Mouse (Mus musculus) urinary bladder, adult 18-20 months (tissue): ENCODE measurements at regions not wholly inside any gene's neighbourhood (a gene's known extent, or its start where the extent isn't known, plus 50 kb on each side); places are given as distances from the start of the nearest gene placed in this dataset.

Source experiments
- DNase-seq, 2 experiments: peaks; one replicate each; pipeline ENCODE4 v3.0.0; 2022; ENCODE audit warnings: low spot score in 2 of 2, mixed read lengths in 2 of 2

- no peak for DNase-seq
Observed at GRCm38 (mm10) chr13:114672411-114672810, 145.6 kb upstream of the Mocs2 start.

GRCm38 (mm10) chr13:114679703-114680378 is 138.2 kb upstream of the Mocs2 start:
- no peak for DNase-seq

DNA sequence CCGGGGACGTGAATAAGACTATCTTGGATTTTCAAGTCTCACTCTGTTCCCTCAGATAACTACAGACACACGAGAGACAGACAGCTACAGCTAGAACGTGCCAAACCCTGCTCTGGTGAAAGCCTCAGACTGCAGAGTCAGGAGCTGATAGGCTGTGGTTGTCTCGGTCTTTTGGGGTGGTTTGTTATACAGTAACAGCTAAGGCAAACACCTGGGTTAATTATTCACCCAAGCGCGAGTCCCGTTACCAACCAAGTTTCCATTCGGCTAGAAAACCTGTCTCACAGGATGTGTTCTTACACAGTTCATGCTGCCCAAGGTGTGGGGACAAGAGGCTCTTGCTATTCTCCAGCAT is 137.7 kb upstream of the Mocs2 start:
- DNase-seq, result peak; percentile 16 to 42

GRCm38 (mm10) chr13:114681196-114681595 is 136.8 kb upstream of the Mocs2 start:
- DNase-seq, result peak in 1 of 2 experiments; percentile 22

- no peak for DNase-seq
Observed at GRCm38 (mm10) chr13:114681887-114682286, 136.1 kb upstream of the Mocs2 start.

GRCm38 (mm10) chr13:114682891-114683290 is 135.1 kb upstream of the Mocs2 start:
- DNase-seq, result no peak

DNA sequence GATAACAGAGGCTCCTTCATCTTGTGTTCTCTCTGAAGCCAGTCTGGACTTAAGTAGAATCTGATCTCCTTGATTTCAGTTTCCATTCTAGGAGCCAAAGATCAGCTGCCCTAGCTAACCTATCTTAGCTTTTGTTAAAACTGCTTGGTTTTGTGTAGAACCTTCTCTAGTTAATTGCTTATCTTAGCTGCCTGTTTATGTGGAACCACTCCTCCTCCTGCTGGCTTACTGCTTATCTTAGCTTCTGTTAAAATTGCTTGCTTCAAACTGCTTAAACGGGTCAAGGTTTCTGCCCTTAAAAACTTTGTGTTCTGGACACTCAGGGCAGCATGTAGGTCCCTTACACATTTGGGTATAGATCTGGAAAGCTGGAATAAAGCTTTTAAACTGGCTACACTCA is 133.7 kb upstream of the Mocs2 start:
- no peak for DNase-seq

DNA sequence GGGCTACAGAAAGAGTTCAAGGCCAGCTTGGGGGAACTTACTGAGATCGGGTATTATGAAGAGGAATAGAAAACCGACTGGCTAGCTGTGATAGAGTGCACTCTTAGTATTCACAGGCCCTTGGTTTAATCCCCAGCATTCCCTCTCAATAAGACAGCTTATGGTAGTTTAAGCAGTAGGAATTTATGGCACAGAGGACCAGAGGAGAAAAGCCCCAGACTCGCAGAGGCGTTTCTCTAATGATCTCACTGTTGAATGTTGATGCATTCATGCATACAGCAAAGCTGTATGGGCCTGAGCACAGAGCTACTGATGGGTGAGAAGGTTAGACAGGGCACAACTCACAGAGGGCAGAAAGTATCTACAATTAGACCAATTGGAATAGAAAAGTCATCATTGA is 132.7 kb upstream of the Mocs2 start:
- no peak for DNase-seq

GRCm38 (mm10) chr13:114712601-114713000 is 105.4 kb upstream of the Mocs2 start:
- DNase-seq, result no peak

GRCm38 (mm10) chr13:114719771-114720170 is 98.3 kb upstream of the Mocs2 start:
- DNase-seq, result no peak

GRCm38 (mm10) chr13:114726828-114727227 is 91.2 kb upstream of the Mocs2 start:
- DNase-seq, result no peak

DNA sequence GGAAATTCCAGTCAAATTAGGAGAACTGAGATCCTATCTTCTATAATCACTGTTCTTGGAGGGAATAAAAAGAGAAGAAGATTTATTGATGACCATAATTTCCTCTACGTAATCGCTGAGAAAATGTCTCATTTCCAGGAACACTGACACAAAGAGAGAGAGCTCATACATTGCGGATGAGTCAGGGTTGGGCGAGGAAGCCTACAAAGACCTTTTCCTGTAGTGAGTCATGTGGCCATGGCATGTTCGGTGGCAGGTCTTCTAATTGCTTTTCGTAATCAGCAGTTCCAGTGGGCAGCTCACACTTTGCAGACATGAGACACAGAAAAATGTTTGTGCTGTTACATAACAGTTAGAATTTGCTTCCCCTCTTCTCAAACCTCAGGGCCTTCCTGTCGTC is 83.0 kb upstream of the Mocs2 start:
- DNase-seq, result no peak

DNA sequence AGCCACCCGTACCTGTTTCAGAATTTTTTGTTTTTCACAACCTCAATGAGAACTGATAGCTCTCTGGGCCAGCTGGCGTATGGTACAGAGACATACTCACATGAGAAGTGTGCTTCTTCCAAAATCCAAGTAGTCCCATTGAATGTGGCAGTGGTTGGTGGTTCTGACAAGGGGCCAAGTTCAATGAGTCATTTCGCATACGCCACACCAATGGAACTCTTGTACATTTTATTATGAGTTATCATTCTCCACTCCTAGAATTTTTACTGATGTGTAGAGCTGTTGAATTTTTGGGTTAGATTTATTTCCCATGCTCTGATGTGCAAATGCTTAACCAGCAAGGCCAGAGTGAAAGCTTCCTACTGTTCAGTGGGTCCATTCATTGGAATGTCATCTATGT is 82.0 kb upstream of the Mocs2 start:
- DNase-seq, result no peak

- no peak for DNase-seq
Observed at GRCm38 (mm10) chr13:114742534-114742933, 75.5 kb upstream of the Mocs2 start.

GRCm38 (mm10) chr13:114745814-114746213 is 72.2 kb upstream of the Mocs2 start:
- no peak for DNase-seq

DNA sequence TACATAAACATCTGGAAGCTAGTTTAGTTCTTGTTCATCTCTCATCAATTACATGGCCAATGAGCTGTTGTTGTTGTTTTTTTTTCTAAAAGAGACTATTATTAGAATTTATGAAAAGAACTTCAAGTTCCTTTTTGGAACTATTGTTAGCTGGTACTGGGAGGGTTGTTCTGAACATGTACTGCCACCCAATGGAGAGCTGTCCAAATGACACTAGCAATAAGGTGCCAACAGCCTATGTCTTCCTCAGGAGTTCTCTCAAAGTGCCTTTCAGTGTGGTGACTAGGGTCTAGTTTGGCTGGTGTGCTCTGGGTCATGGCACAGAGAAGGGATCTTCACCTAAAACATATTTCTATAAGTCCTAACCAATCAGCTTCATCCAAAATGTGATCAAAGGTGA is 60.6 kb upstream of the Mocs2 start:
- DNase-seq, result peak in 1 of 2 experiments; percentile 3

DNA sequence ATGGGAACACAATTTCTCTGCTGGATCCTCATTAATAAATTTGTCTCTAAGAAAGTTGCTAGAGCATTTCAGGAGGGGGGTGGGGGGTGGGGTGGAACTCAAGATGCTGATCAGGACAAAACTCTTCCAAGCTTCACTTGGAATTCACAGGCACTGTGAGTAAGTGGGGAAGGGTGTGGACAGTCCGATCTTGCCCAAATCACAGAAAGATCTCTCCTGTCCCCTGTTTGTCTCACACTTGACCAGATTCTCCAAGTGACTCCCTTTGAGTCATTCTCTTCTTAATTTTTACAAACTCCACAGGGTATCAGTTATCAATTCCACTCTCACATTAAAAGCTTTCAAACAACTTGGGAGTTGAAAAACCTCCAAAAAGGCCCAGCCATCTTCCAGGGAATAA is 58.1 kb upstream of the Mocs2 start:
- no peak for DNase-seq

DNA sequence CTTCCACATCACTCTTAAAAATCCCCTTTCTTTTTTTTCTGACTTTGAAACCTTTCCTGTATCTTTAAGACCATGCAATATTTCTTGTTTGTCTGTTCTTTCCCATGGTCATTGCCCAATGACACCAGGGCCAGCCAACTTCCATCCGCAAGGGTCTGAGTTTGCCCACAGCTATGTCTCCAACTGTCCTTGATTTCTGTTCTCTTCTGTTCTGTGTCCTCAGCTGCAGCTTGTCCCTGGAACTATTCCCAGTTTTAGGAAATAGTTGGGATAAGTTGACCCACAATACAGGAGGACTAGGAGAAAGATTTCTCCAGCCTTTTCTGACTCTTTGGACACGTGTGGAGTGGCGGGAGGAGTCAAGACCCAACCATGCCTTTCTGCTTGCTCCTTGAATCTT is 57.1 kb upstream of the Mocs2 start:
- DNase-seq, result no peak
